Mouse (Mus musculus): Measurements from ENCODE around the gene Arf5. TPM values are rescaled to one million over a fixed set of nuclear protein-coding genes. Genes with fewer than 3 reads are reported as not detected.

Gene Arf5
- total and polyA plus RNA-seq, 3 experiments: 92.8 to 292 TPM; not detected in 1

DNA sequence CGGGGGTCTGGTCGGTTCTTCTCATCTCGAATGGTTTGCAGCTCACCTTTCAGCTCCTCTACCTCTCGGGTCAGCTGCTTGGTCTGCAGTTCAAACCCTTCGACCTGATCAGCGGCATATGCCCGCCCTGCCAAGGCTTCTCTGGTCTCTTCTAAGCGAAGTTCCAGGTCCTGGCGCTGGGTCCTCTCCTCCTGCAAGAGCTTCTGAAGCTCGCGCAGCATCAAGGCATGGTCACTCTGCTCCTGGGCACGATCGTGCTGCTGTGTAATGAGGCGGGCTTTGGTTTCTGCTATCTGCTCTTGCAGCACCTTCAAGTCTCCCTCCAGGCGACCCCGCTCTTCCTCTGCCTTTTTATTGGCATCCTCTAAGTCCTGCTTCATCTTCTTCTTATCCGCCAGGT is 3.0 kb upstream of the Arf5 start:
- Histone ChIP-seq H3K4me3 (ENCODE audit: control insufficient read depth in 1 of 2, insufficient read depth in 1 of 2, low read depth in 2 of 2, low read length in 2 of 2) (peak overlapping the region; percentile 82 to 89), H3K36me3 (ENCODE audit: control insufficient read depth in 1 of 2, insufficient read depth in 2 of 2, low read length in 2 of 2) (peaks cover 0 to 17% of the 10 kb centered on the region in 2 experiments; a peak in 3 of 4 replicates), H3K79me2 (ENCODE audit: control insufficient read depth, insufficient read depth, low read length, poor library complexity) (peaks cover 13% of the 10 kb centered on the region), H3K9ac (ENCODE audit: control insufficient read depth, low read depth, low read length, poor library complexity, severe bottlenecking) (peak overlapping the region; percentile 75), H3K27me3 (ENCODE audit: control insufficient read depth in 1 of 2, insufficient read depth in 2 of 2, low read length in 2 of 2) (no peaks in the 10 kb centered on the region), H3K9me3 (replicated peaks; ENCODE audit: insufficient read depth, low read length) (no peaks in the 10 kb centered on the region), H3K27ac (ENCODE audit: control insufficient read depth, low read depth, low read length) (no peak overlapping the region), H3K4me1 (ENCODE audit: control insufficient read depth in 1 of 2, insufficient read depth in 2 of 2, low read length in 2 of 2) (peaks cover 2 to 32% of the 10 kb centered on the region in 2 experiments)
- DNase-seq (ENCODE audit: low read depth, low spot score): peak; percentile 37
- TF ChIP-seq MAZ (IDR thresholded peaks at IDR 0.05; ENCODE audit: low read depth, low read length) (no peak), CHD1 (IDR thresholded peaks at IDR 0.05; ENCODE audit: low read depth, low read length) (no peak), MYC (IDR thresholded peaks at IDR 0.05; ENCODE audit: low read depth, low read length) (no peak), GABPA (IDR thresholded peaks at IDR 0.05; ENCODE audit: low read depth, low read length) (no peak), ZNF384 (IDR thresholded peaks at IDR 0.05; ENCODE audit: low read depth, low read length) (no peak), JUND (IDR thresholded peaks at IDR 0.05; ENCODE audit: low read depth, low read length) (no peak), SMC3 (IDR thresholded peaks at IDR 0.05; ENCODE audit: low read depth, low read length) (no peak), UBTF (IDR thresholded peaks at IDR 0.05; ENCODE audit: borderline replicate concordance, insufficient read depth, low read depth, low read length) (no peak), TCF12 (IDR thresholded peaks at IDR 0.05; ENCODE audit: low read depth, low read length) (no peak), TAL1 (IDR thresholded peaks at IDR 0.05; ENCODE audit: low read length) (no peak), ZC3H11A (IDR thresholded peaks at IDR 0.05; ENCODE audit: low read depth, low read length) (no peak), GATA1 (IDR thresholded peaks at IDR 0.05; ENCODE audit: low read depth, low read length) (no peak), MYB (IDR thresholded peaks at IDR 0.05; ENCODE audit: low read depth, low read length) (no peak), NRF1 (IDR thresholded peaks at IDR 0.05; ENCODE audit: insufficient read depth, low read depth, low read length, poor library complexity, severe bottlenecking) (no peak), CHD2 (IDR thresholded peaks at IDR 0.05; ENCODE audit: low read length) (no peak)

DNA sequence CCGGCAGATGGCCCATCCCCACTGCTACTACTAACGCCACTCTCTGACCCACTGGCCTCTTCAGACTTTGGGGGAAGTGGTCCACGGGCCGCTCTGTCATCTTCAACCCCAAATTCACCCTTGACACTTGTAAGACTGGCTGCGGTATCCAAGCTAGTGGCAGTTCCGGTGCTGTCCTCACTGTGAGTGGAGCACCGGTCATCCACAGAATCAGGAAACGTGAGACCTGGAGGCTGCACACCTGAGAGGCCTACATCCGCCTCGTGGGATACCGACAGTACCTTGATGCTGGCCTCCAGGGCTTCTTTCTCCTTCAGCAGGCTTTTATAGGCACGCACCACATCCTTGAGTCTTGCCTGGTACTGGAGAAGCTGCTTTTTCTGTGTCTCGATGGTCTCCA is 2.5 kb upstream of the Arf5 start:
- H3K27me3 ChIP-seq (ENCODE audit: control insufficient read depth in 1 of 2, insufficient read depth in 2 of 2, low read length in 2 of 2): no peaks in the 10 kb centered on the region
- H3K4me1 ChIP-seq (ENCODE audit: control insufficient read depth in 1 of 2, insufficient read depth in 2 of 2, low read length in 2 of 2): peaks cover 2 to 32% of the 10 kb centered on the region in 2 experiments
- H3K9ac ChIP-seq (ENCODE audit: control insufficient read depth, low read depth, low read length, poor library complexity, severe bottlenecking): peak overlapping the region; percentile 75
- peaks cover 0 to 17% of the 10 kb centered on the region in 2 experiments; a peak in 3 of 4 replicates for H3K36me3 ChIP-seq (ENCODE audit: control insufficient read depth in 1 of 2, insufficient read depth in 2 of 2, low read length in 2 of 2)
- peaks cover 13% of the 10 kb centered on the region for H3K79me2 ChIP-seq (ENCODE audit: control insufficient read depth, insufficient read depth, low read length, poor library complexity)
- H3K9me3 ChIP-seq (replicated peaks; ENCODE audit: insufficient read depth, low read length): no peaks in the 10 kb centered on the region
- TF ChIP-seq MYB (IDR thresholded peaks at IDR 0.05; ENCODE audit: low read depth, low read length): no peak
- no peak for TF ChIP-seq GABPA (IDR thresholded peaks at IDR 0.05; ENCODE audit: low read depth, low read length)
- no peak for TF ChIP-seq NRF1 (IDR thresholded peaks at IDR 0.05; ENCODE audit: insufficient read depth, low read depth, low read length, poor library complexity, severe bottlenecking)
- no peak for TF ChIP-seq TCF12 (IDR thresholded peaks at IDR 0.05; ENCODE audit: low read depth, low read length)
- no peak for TF ChIP-seq ZMIZ1 (IDR thresholded peaks at IDR 0.05; ENCODE audit: low read depth, low read length)
- TF ChIP-seq SIN3A (IDR thresholded peaks at IDR 0.05; ENCODE audit: low read length): no peak
- no peak for TF ChIP-seq NELFE (IDR thresholded peaks at IDR 0.05; ENCODE audit: low read depth, low read length)
- H3K4me3 ChIP-seq (ENCODE audit: control insufficient read depth in 1 of 2, insufficient read depth in 1 of 2, low read depth in 2 of 2, low read length in 2 of 2): peak overlapping the region; percentile 82 to 89
- H3K27ac ChIP-seq (ENCODE audit: control insufficient read depth, low read depth, low read length): no peak overlapping the region
- no peak for DNase-seq (ENCODE audit: low read depth, low spot score)

Measured in MEL (cell line).